8 mouse cellular contexts compared by ENCODE assay signal in the genomic region with DNA sequence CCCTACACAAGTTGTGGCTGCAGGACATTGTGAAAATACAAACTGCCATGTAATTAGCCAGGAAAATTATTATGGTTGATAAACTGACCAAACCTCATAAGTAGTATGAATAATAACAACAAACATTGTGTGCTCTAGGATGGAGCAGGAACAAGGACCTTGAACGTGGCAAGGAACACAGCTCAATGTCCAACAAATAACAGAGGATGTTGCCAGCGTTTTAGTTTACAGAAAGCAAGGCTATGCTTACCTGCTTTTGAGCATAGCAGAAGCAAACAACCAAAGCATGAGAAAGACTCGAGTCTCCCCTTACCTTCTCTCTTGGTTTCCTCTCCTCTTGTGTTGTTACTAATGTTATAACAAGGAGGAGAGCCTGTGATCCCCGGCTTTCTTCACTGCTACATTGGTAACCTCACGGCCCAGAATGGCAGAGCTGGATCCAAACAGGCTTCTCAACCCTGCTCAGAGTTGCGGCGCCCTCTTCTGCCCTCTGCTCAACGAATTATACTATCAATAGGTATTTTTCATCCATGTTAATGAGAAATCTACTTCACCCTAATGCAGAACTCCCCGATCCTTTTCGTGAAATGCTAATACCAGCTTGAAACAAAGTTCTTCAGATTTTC. TPM values are rescaled to one million over a fixed set of nuclear protein-coding genes. Genes with fewer than 3 reads are reported as not detected.
DNase-seq lines count a peak whose midpoint lies in the region; ATAC-seq and TF ChIP-seq lines count a peak whose summit lies in the region.

No protein-coding gene starts in this region.

- peak; percentile 17 for TF ChIP-seq RAD21 in MEL (IDR thresholded peaks at IDR 0.05; ENCODE audit: low read depth, low read length)

- no peaks in the 10 kb centered on the region for H3K27me3 ChIP-seq in kidney, adult 2 months (replicated peaks; ENCODE audit: control insufficient read depth, insufficient read depth, low read length)
- no peaks in the 10 kb centered on the region for H3K27me3 ChIP-seq in MEL (ENCODE audit: control insufficient read depth in 1 of 2, insufficient read depth in 2 of 2, low read length in 2 of 2)
- H3K27me3 ChIP-seq in embryonic facial prominence, embryonic 15.5 days = no peaks in the 10 kb centered on the region
- no peaks in the 10 kb centered on the region for H3K27me3 ChIP-seq in intestine, embryonic 16.5 days (replicated peaks; ENCODE audit: control insufficient read depth, insufficient read depth, low read length)
- no peaks in the 10 kb centered on the region for H3K27me3 ChIP-seq in midbrain, embryonic 14.5 days (ENCODE audit: control insufficient read depth, insufficient read depth, low read length)

- peaks cover 72% of the 10 kb centered on the region for H3K79me2 ChIP-seq in MEL (ENCODE audit: control insufficient read depth, insufficient read depth, low read length, poor library complexity)

- no peak for TF ChIP-seq CTCF in kidney, adult 2 months (conservative IDR thresholded peaks at IDR 0.05; ENCODE audit: insufficient read depth, insufficient read length, low read depth, low read length)
- TF ChIP-seq CTCF in MEL (IDR thresholded peaks at IDR 0.05 in 2 of 3, conservative IDR thresholded peaks at IDR 0.05 in 1 of 3; ENCODE audit: control insufficient read depth in 1 of 3, insufficient read depth in 1 of 3, low read depth in 2 of 3, low read length in 3 of 3, poor library complexity in 1 of 3, severe bottlenecking in 1 of 3) = peak in 2 of 3 experiments; percentile 37 to 38; a peak in 4 of 6 replicates

- no peak for ATAC-seq in embryonic facial prominence, embryonic 15.5 days (ENCODE audit: insufficient number of reproducible peaks, low FRiP score, low TSS enrichment, low read depth)
- no peak for ATAC-seq in intestine, embryonic 16.5 days
- no peak for ATAC-seq in midbrain, embryonic 14.5 days (ENCODE audit: low FRiP score, low TSS enrichment)

- H3K27ac ChIP-seq in kidney, adult 2 months (ENCODE audit: insufficient read depth, low read depth, low read length) = peak overlapping the region; percentile 52
- H3K27ac ChIP-seq in MEL (ENCODE audit: control insufficient read depth, low read depth, low read length) = peak overlapping the region; percentile 81
- peak overlapping the region; percentile 83; the same call in 1 of the 2 replicates for H3K27ac ChIP-seq in embryonic facial prominence, embryonic 15.5 days (replicated peaks)
- H3K27ac ChIP-seq in intestine, embryonic 16.5 days (ENCODE audit: low read length) = peak overlapping the region; percentile 80
- H3K27ac ChIP-seq in midbrain, embryonic 14.5 days (replicated peaks; ENCODE audit: low read depth, low read length) = peak overlapping the region; percentile 97; the same call in 1 of the 2 replicates

- no peak for TF ChIP-seq POLR2A in kidney, adult 2 months (IDR thresholded peaks at IDR 0.05; ENCODE audit: low read depth, low read length)
- TF ChIP-seq POLR2A in MEL (IDR thresholded peaks at IDR 0.05; ENCODE audit: control insufficient read depth in 1 of 2, insufficient read depth in 1 of 2, low read depth in 1 of 2, low read length in 2 of 2, poor library complexity in 1 of 2) = no peak

- H3K4me1 ChIP-seq in kidney, adult 2 months (ENCODE audit: control insufficient read depth, insufficient read depth, low read length) = peaks cover 19% of the 10 kb centered on the region
- peaks cover 19 to 35% of the 10 kb centered on the region in 2 experiments for H3K4me1 ChIP-seq in MEL (ENCODE audit: control insufficient read depth in 1 of 2, insufficient read depth in 2 of 2, low read length in 2 of 2)
- peaks cover 56% of the 10 kb centered on the region for H3K4me1 ChIP-seq in embryonic facial prominence, embryonic 15.5 days
- peaks cover 37% of the 10 kb centered on the region for H3K4me1 ChIP-seq in intestine, embryonic 16.5 days (ENCODE audit: control insufficient read depth, insufficient read depth, low read length)
- peaks cover 28% of the 10 kb centered on the region for H3K4me1 ChIP-seq in midbrain, embryonic 14.5 days (ENCODE audit: control insufficient read depth, insufficient read depth, low read length)

- H3K4me2 ChIP-seq in embryonic facial prominence, embryonic 15.5 days (replicated peaks) = peak overlapping the region; percentile 68
- H3K4me2 ChIP-seq in intestine, embryonic 16.5 days (ENCODE audit: low read depth, low read length) = peak overlapping the region; percentile 68
- peak overlapping the region; percentile 70 for H3K4me2 ChIP-seq in midbrain, embryonic 14.5 days (ENCODE audit: low read length)

- H3K9ac ChIP-seq in MEL (ENCODE audit: control insufficient read depth, low read depth, low read length, poor library complexity, severe bottlenecking) = peak overlapping the region; percentile 66
- no peak overlapping the region for H3K9ac ChIP-seq in embryonic facial prominence, embryonic 15.5 days
- peak overlapping the region; percentile 55 for H3K9ac ChIP-seq in intestine, embryonic 16.5 days (ENCODE audit: low read depth, low read length)
- H3K9ac ChIP-seq in midbrain, embryonic 14.5 days (replicated peaks; ENCODE audit: low read length) = peak overlapping the region; percentile 99; the same call in 1 of the 2 replicates

- no peaks in the 10 kb centered on the region for H3K9me3 ChIP-seq in MEL (replicated peaks; ENCODE audit: insufficient read depth, low read length)
- H3K9me3 ChIP-seq in embryonic facial prominence, embryonic 15.5 days (replicated peaks) = no peaks in the 10 kb centered on the region
- no peaks in the 10 kb centered on the region for H3K9me3 ChIP-seq in intestine, embryonic 16.5 days (ENCODE audit: control insufficient read depth, low read length)
- no peaks in the 10 kb centered on the region for H3K9me3 ChIP-seq in midbrain, embryonic 14.5 days (ENCODE audit: control insufficient read depth, low read length)

- H3K36me3 ChIP-seq in kidney, adult 2 months (ENCODE audit: control insufficient read depth, insufficient read depth, low read length) = no peaks in the 10 kb centered on the region
- H3K36me3 ChIP-seq in MEL (ENCODE audit: control insufficient read depth in 1 of 2, insufficient read depth in 2 of 2, low read length in 2 of 2) = peaks cover 0 to 47% of the 10 kb centered on the region in 2 experiments; a peak in 2 of 4 replicates
- no peaks in the 10 kb centered on the region for H3K36me3 ChIP-seq in embryonic facial prominence, embryonic 15.5 days
- no peaks in the 10 kb centered on the region for H3K36me3 ChIP-seq in intestine, embryonic 16.5 days (ENCODE audit: control insufficient read depth, insufficient read depth, low read length)
- H3K36me3 ChIP-seq in midbrain, embryonic 14.5 days (ENCODE audit: control insufficient read depth, insufficient read depth, low read length) = no peaks in the 10 kb centered on the region

- no peak; a peak in 1 of 4 replicates for TF ChIP-seq EP300 in MEL (IDR thresholded peaks at IDR 0.05; ENCODE audit: low read depth in 1 of 2, low read length in 2 of 2)

- 21% methylated on average over 10 of the region's 10 CpGs for WGBS in kidney, adult 2 months
- 44% methylated on average over 10 of the region's 10 CpGs for WGBS in embryonic facial prominence, embryonic 15.5 days
- WGBS in intestine, embryonic 16.5 days = 31% methylated on average over 10 of the region's 10 CpGs
- WGBS in midbrain, embryonic 14.5 days = 44% methylated on average over 10 of the region's 10 CpGs

- DNase-seq in kidney, adult 2 months = no peak
- no peak for DNase-seq in kidney, postnatal 14 days
- DNase-seq in MEL (ENCODE audit: low read depth, low spot score) = peak; percentile 77
- DNase-seq in midbrain, embryonic 14.5 days = peak; percentile 55
- no peak for DNase-seq in urinary bladder, postnatal 4 days (ENCODE audit: low spot score in 2 of 2)
- no peak for DNase-seq in natural killer cell, adult 2 months (ENCODE audit: low spot score in 2 of 2)

- peak overlapping the region; percentile 7 for H3K4me3 ChIP-seq in kidney, adult 2 months (ENCODE audit: insufficient read depth, low read depth, low read length)
- peak overlapping the region; percentile 75 to 88 for H3K4me3 ChIP-seq in MEL (ENCODE audit: control insufficient read depth in 1 of 2, insufficient read depth in 1 of 2, low read depth in 2 of 2, low read length in 2 of 2)
- peak overlapping the region; percentile 97 for H3K4me3 ChIP-seq in embryonic facial prominence, embryonic 15.5 days (replicated peaks)
- peak overlapping the region; percentile 96 for H3K4me3 ChIP-seq in intestine, embryonic 16.5 days (ENCODE audit: low read length)
- peak overlapping the region; percentile 98 for H3K4me3 ChIP-seq in midbrain, embryonic 14.5 days (replicated peaks; ENCODE audit: low read depth, low read length)

TF ChIP-seq in MEL, 35 proteins besides CTCF, POLR2A, EP300 and RAD21 (continues in another document):
- TF ChIP-seq NELFE (IDR thresholded peaks at IDR 0.05; ENCODE audit: low read depth, low read length) (peak; percentile 26; the same call in 1 of the 2 replicates), TCF12 (IDR thresholded peaks at IDR 0.05; ENCODE audit: low read depth, low read length) (0 out of 2 replicates have a peak, but pooled peaks have one; percentile 4), HCFC1 (IDR thresholded peaks at IDR 0.05; ENCODE audit: low read depth, low read length) (0 out of 2 replicates have a peak, but pooled peaks have one; percentile 21), MYC (IDR thresholded peaks at IDR 0.05; ENCODE audit: low read depth, low read length) (peak; percentile 36; the same call in 1 of the 2 replicates), SMC3 (IDR thresholded peaks at IDR 0.05; ENCODE audit: low read depth, low read length) (peak; percentile 35; the same call in 1 of the 2 replicates), MAZ (IDR thresholded peaks at IDR 0.05; ENCODE audit: low read depth, low read length) (no peak)

RNA-seq across cellular contexts. Expression of a gene that starts 0.7 kb away (rescaled TPM):
- polyA plus RNA-seq in kidney, adult 2 months (2012; rRNA removed) = 7.3 and 8.0 TPM in 2 replicates
- total RNA-seq in MEL (2012; rRNA removed) = 8.6 and 8.8 TPM in 2 replicates
- 10 to 100 TPM; 19.0 to 28.3 TPM for polyA plus RNA-seq in MEL (2012; ENCODE audit: insufficient read depth in 1 of 2, insufficient read length in 2 of 2, low read depth in 1 of 2, low replicate concordance in 2 of 2, missing spikeins in 1 of 2)
- polyA plus RNA-seq in embryonic facial prominence, embryonic 15.5 days (2015; fragmentation: Nextera tagmentation; extraction: Ambion mirVana) = 15.3 and 16.3 TPM in 2 replicates
- polyA plus RNA-seq in intestine, embryonic 16.5 days (2015; fragmentation: Nextera tagmentation; extraction: Ambion mirVana) = 9.9 and 11.8 TPM in 2 replicates
- polyA plus RNA-seq in midbrain, embryonic 14.5 days (2014; fragmentation: Nextera tagmentation; extraction: Ambion mirVana) = 16.2 and 18.6 TPM in 2 replicates

RNA-seq across cellular contexts. Expression of a gene that starts 45.1 kb away (rescaled TPM):
- polyA plus RNA-seq in kidney, adult 2 months (2012; rRNA removed) = 34.7 and 38.3 TPM in 2 replicates
- total RNA-seq in MEL (2012; rRNA removed) = not detected in 2 replicates
- not detected for polyA plus RNA-seq in MEL (2012; ENCODE audit: insufficient read depth in 1 of 2, insufficient read length in 2 of 2, low read depth in 1 of 2, low replicate concordance in 2 of 2, missing spikeins in 1 of 2)
- polyA plus RNA-seq in embryonic facial prominence, embryonic 15.5 days (2015; fragmentation: Nextera tagmentation; extraction: Ambion mirVana) = 67.7 and 71.3 TPM in 2 replicates
- polyA plus RNA-seq in intestine, embryonic 16.5 days (2015; fragmentation: Nextera tagmentation; extraction: Ambion mirVana) = 29.2 and 32.0 TPM in 2 replicates
- 44.4 and 52.8 TPM in 2 replicates for polyA plus RNA-seq in midbrain, embryonic 14.5 days (2014; fragmentation: Nextera tagmentation; extraction: Ambion mirVana)

Comparison
In these comparisons a context has a peak if more than half of its experiments do, and no peak if none do; other contexts are left out.
1. DNase-seq: peak in MEL (single experiment) and midbrain, embryonic 14.5 days (single experiment); none in kidney, adult 2 months (single experiment), kidney, postnatal 14 days (single experiment), urinary bladder, postnatal 4 days (0 of 2) and natural killer cell, adult 2 months (0 of 2).
2. H3K4me3 ChIP-seq: peak in every context shown above with its lines; median percentile 98 in midbrain, embryonic 14.5 days; 97 in embryonic facial prominence, embryonic 15.5 days; 96 in intestine, embryonic 16.5 days; 82 in MEL; 7 in kidney, adult 2 months.
3. RNA of a gene that starts 45.1 kb away (polyA plus RNA-seq): 67.7 to 71.3 TPM in embryonic facial prominence, embryonic 15.5 days, 44.4 to 52.8 TPM in midbrain, embryonic 14.5 days, 34.7 to 38.3 TPM in kidney, adult 2 months and 29.2 to 32.0 TPM in intestine, embryonic 16.5 days; not detected in MEL; every median in the first group is over 10 times any median in the second.
4. Peak in every context shown above with its lines, with median percentiles within 50 percentile points of each other: H3K27ac ChIP-seq and H3K4me2 ChIP-seq.